Mouse (Mus musculus) MEL (cell line): ENCODE results near the gene Ankra2.

ENCODE experiments used
- CTCF ChIP-seq, 3 experiments: IDR thresholded peaks in 2 of 3; conservative IDR thresholded peaks in 1 of 3; 2 replicates each; pipeline ENCODE4 v1.5.1; 2011 to 2012; ENCODE audit warnings: low read length in 3 of 3, low read depth in 2 of 3, mild to moderate bottlenecking in 2 of 3, improper control_type of control experiment in 1 of 3, inconsistent platforms in 1 of 3, mixed read lengths in 1 of 3, moderate library complexity in 1 of 3; ENCODE audit not compliant: control insufficient read depth in 1 of 3, insufficient read depth in 1 of 3, poor library complexity in 1 of 3, severe bottlenecking in 1 of 3
- JUND ChIP-seq: IDR thresholded peaks from 2 replicates; pipeline ENCODE4 v1.6.1; 2011; ENCODE audit warnings: low read depth, mild to moderate bottlenecking, improper control_type of control experiment, low read length
- MEF2A ChIP-seq: IDR thresholded peaks from 2 replicates; pipeline ENCODE4 v1.6.1; 2014; ENCODE audit warnings: low read depth, mild to moderate bottlenecking, inconsistent platforms, low read length, improper control_type of control experiment; ENCODE audit not compliant: poor library complexity, insufficient replicate concordance, severe bottlenecking; ENCODE audit errors: extremely low read depth
- SIN3A ChIP-seq: IDR thresholded peaks from 2 replicates; pipeline ENCODE4 v1.6.1; 2012; ENCODE audit warnings: low read length, improper control_type of control experiment, inconsistent platforms

- TF ChIP-seq CTCF (IDR thresholded peaks at IDR 0.05 in 2 of 3, conservative IDR thresholded peaks at IDR 0.05 in 1 of 3; ENCODE audit: control insufficient read depth in 1 of 3, insufficient read depth in 1 of 3, low read depth in 2 of 3, low read length in 3 of 3, poor library complexity in 1 of 3, severe bottlenecking in 1 of 3) (no peak), SIN3A (no peak), MEF2A (no peak), JUND (no peak)
Observed at GRCm38 (mm10) chr13:98241531-98242282, 21.2 kb upstream of the Ankra2 start.
